Mouse (Mus musculus) lung, postnatal 0 days (tissue): ENCODE results near the gene Neu1. TPM values are rescaled to one million over a fixed set of nuclear protein-coding genes. Genes with fewer than 3 reads are reported as not detected.

ENCODE experiments used
- ATAC-seq: fragments of 200-750 bp; cut with Nextera tagmentation; 2 replicates; pipeline ENCODE4 v1.8.0; 2017; ENCODE audit warnings: moderate library complexity
- DNase-seq: peaks from one replicate; pipeline ENCODE4 v3.0.0-alpha.2; 2016; ENCODE audit warnings: low spot score
- H3K27ac ChIP-seq: fragments of 300-500 bp; sonication (generic); 2 replicates; pipeline ENCODE4 v1.5.1; 2014; ENCODE audit warnings: antibody characterized with exemption, mild to moderate bottlenecking, low read length, mixed read lengths
- H3K27me3 ChIP-seq: fragments of 300-500 bp; sonication (generic); replicated peaks from 2 replicates; pipeline ENCODE4 v1.6.1; 2014; ENCODE audit warnings: low read length, mixed read lengths; ENCODE audit not compliant: insufficient read depth
- H3K36me3 ChIP-seq: fragments of 300-500 bp; sonication (generic); 2 replicates; pipeline ENCODE4 v1.6.1; 2014; ENCODE audit warnings: low read length, mixed read lengths; ENCODE audit not compliant: insufficient read depth
- H3K4me1 ChIP-seq: fragments of 300-500 bp; sonication (generic); 2 replicates; pipeline ENCODE4 v1.6.1; 2014; ENCODE audit warnings: antibody characterized with exemption, low read depth, low read length, mixed read lengths; ENCODE audit not compliant: insufficient read depth
- H3K4me2 ChIP-seq: fragments of 300-500 bp; sonication (generic); replicated peaks from 2 replicates; pipeline ENCODE4 v1.6.1; 2014; ENCODE audit warnings: low read depth, mild to moderate bottlenecking, low read length, moderate library complexity, mixed read lengths
- H3K4me3 ChIP-seq: fragments of 300-500 bp; sonication (generic); 2 replicates; pipeline ENCODE4 v1.5.1; 2014; ENCODE audit warnings: low read depth, low read length
- H3K9ac ChIP-seq: fragments of 300-500 bp; sonication (generic); replicated peaks from 2 replicates; pipeline ENCODE4 v1.6.1; 2014; ENCODE audit warnings: low read depth, mild to moderate bottlenecking
- H3K9me3 ChIP-seq: fragments of 300-500 bp; sonication (generic); 2 replicates; pipeline ENCODE4 v1.6.1; 2016; ENCODE audit warnings: low read length, mixed read lengths
- CTCF ChIP-seq: IDR thresholded peaks from 2 replicates; pipeline ENCODE4 v1.5.1; 2016; ENCODE audit warnings: antibody characterized with exemption, mild to moderate bottlenecking
- EP300 ChIP-seq: IDR thresholded peaks from 2 replicates; pipeline ENCODE4 v1.6.1; 2016; ENCODE audit warnings: antibody characterized with exemption, mild to moderate bottlenecking, control low read depth
- WGBS: fragments of 180-500 bp; shearing (Covaris S2); extraction: QIAGEN DNeasy Blood & Tissue Kit; methylation state at CpG from one replicate; pipeline ENCODE4 v1.1.7; 2014; 5-methylcytosine and 5-hydroxymethylcytosine counted together
- polyA plus RNA-seq: library from polyadenylated mRNA; unstranded; fragments of >200 nt; fragmentation: Nextera tagmentation; extraction: Ambion mirVana; gene quantifications from 2 replicates; pipeline ENCODE4 v1.2.1, GENCODE M21; 2015

The Neu1 gene
- polyA plus RNA-seq, 1 experiment from 2014 or later: 34.2 TPM

GRCm38 (mm10) chr17:34902895-34903294 lies 28.2 kb upstream of the Neu1 start:
- DNase-seq (no peak), ATAC-seq (no peak)
- H3K4me2 ChIP-seq: no peak overlapping the region
- H3K27ac ChIP-seq: no peak overlapping the region
- TF ChIP-seq EP300 (no peak), CTCF (no peak)
- H3K36me3 ChIP-seq: peaks cover 29% of the 10 kb centered on the region
- no peak overlapping the region for H3K9ac ChIP-seq
- 84% methylated on average over 9 of the region's 9 CpGs for WGBS
- no peaks in the 10 kb centered on the region for H3K27me3 ChIP-seq
- no peak overlapping the region for H3K4me3 ChIP-seq
- no peaks in the 10 kb centered on the region for H3K4me1 ChIP-seq
- H3K9me3 ChIP-seq: no peaks in the 10 kb centered on the region

- TF ChIP-seq EP300 (no peak), CTCF (no peak)
- no peaks in the 10 kb centered on the region for H3K27me3 ChIP-seq
- no peak overlapping the region for H3K9ac ChIP-seq
- 0 out of 2 replicates have a peak, but pooled peaks cover 4% of the 10 kb centered on the region for H3K4me1 ChIP-seq
- 86% methylated on average over 10 of the region's 10 CpGs for WGBS
- no peak overlapping the region for H3K4me2 ChIP-seq
- H3K9me3 ChIP-seq: no peaks in the 10 kb centered on the region
- H3K36me3 ChIP-seq: peaks cover 50% of the 10 kb centered on the region
- ATAC-seq: no peak
- no peak overlapping the region for H3K27ac ChIP-seq
- no peak for DNase-seq
- H3K4me3 ChIP-seq: no peak overlapping the region
Measured at GRCm38 (mm10) chr17:34910982-34911381, 20.1 kb upstream of the Neu1 start.

GRCm38 (mm10) chr17:34911945-34912351 lies 19.1 kb upstream of the Neu1 start:
- TF ChIP-seq EP300 (no peak), CTCF (peak; percentile 98)
- Histone ChIP-seq H3K9ac (no peak overlapping the region), H3K9me3 (no peaks in the 10 kb centered on the region), H3K4me3 (no peak overlapping the region), H3K4me2 (no peak overlapping the region), H3K27me3 (no peaks in the 10 kb centered on the region), H3K4me1 (0 out of 2 replicates have a peak, but pooled peaks cover 4% of the 10 kb centered on the region), H3K36me3 (peaks cover 40% of the 10 kb centered on the region), H3K27ac (no peak overlapping the region)
- DNase-seq: peak; percentile 74
- peak; percentile 79 for ATAC-seq
- WGBS: 46% methylated on average over 5 of the region's 5 CpGs

- ATAC-seq (peak; percentile 32; the same call in 1 of the 2 replicates), DNase-seq (peak; percentile 46)
- H3K9ac ChIP-seq: no peak within 1 kb of the TSS
- WGBS: 29% methylated on average over 17 of the region's 18 CpGs
- H3K27ac ChIP-seq: peak within 1 kb of the TSS; percentile 28; the same call in 1 of the 2 replicates
- TF ChIP-seq CTCF: no peak
- TF ChIP-seq EP300: no peak
- H3K4me1 ChIP-seq: 0 out of 2 replicates have a peak, but pooled peaks cover 4% of the 10 kb centered on the region
- H3K9me3 ChIP-seq: no peaks in the 10 kb centered on the region
- H3K27me3 ChIP-seq: no peaks in the 10 kb centered on the region
- H3K4me2 ChIP-seq: peak within 1 kb of the TSS; percentile 38
- H3K36me3 ChIP-seq: 0 out of 2 replicates have a peak, but pooled peaks cover 19% of the 10 kb centered on the region
- no peak within 1 kb of the TSS for H3K4me3 ChIP-seq
Measured at GRCm38 (mm10) chr17:34913930-34914665, 17.0 kb upstream of the Neu1 start, which contains the start of gene Slc44a4. Gene Slc44a4, plus strand, starts transcription at chr17:34914466.

- Histone ChIP-seq H3K27me3 (no peaks in the 10 kb centered on the region), H3K9me3 (no peaks in the 10 kb centered on the region), H3K4me1 (0 out of 2 replicates have a peak, but pooled peaks cover 4% of the 10 kb centered on the region), H3K4me3 (no peak overlapping the region), H3K36me3 (0 out of 2 replicates have a peak, but pooled peaks cover 15% of the 10 kb centered on the region), H3K4me2 (peak overlapping the region; percentile 30; the same call in 1 of the 2 replicates), H3K9ac (no peak overlapping the region), H3K27ac (no peak overlapping the region)
- DNase-seq: peak; percentile 81
- 15% methylated on average over 11 of the region's 11 CpGs for WGBS
- ATAC-seq: peak; percentile 67
- TF ChIP-seq CTCF (peak; percentile 58), EP300 (no peak)
Measured at GRCm38 (mm10) chr17:34915410-34915831, 15.6 kb upstream of the Neu1 start.

GRCm38 (mm10) chr17:34916316-34916715 lies 14.7 kb upstream of the Neu1 start:
- H3K9ac ChIP-seq: no peak overlapping the region
- 0 out of 2 replicates have a peak, but pooled peaks cover 7% of the 10 kb centered on the region for H3K36me3 ChIP-seq
- H3K4me1 ChIP-seq: 0 out of 2 replicates have a peak, but pooled peaks cover 4% of the 10 kb centered on the region
- no peak overlapping the region for H3K4me2 ChIP-seq
- H3K9me3 ChIP-seq: no peaks in the 10 kb centered on the region
- TF ChIP-seq CTCF (no peak), EP300 (no peak)
- no peaks in the 10 kb centered on the region for H3K27me3 ChIP-seq
- H3K4me3 ChIP-seq: no peak overlapping the region
- ATAC-seq (no peak), DNase-seq (no peak)
- WGBS: 85% methylated on average over 5 of the region's 5 CpGs
- H3K27ac ChIP-seq: no peak overlapping the region
